Mouse (Mus musculus) megakaryocyte-erythroid progenitor cell, adult 5-6 weeks (primary cell): ENCODE results near the gene Rpl27a. TPM values are rescaled to one million over a fixed set of nuclear protein-coding genes. Genes with fewer than 3 reads are reported as not detected.
A peak's percentile ranks its signal among the peaks of the same experiment; 100 is the strongest.

ENCODE experiments used
- ATAC-seq: replicated peaks from 2 replicates; pipeline ENCODE4 v1.8.0; 2016; ENCODE audit warnings: mild to moderate bottlenecking, inconsistent platforms; ENCODE audit not compliant: severe bottlenecking, poor library complexity, low FRiP score, low TSS enrichment
- total RNA-seq, 2 experiments: library from RNA; stranded (forward) in 1 of 2; stranded (reverse) in 1 of 2; fragments of 200-1000, 215-1000 nt in 1 of 2; fragments of >200 nt in 1 of 2; fragmentation: Nextera tagmentation in 1 of 2; gene quantifications; 2 replicates each; pipeline ENCODE4 v1.2.3; 2014 to 2017

The Rpl27a gene
- total RNA-seq, 2 experiments from 2014 or later: 853 to 970 TPM

DNA sequence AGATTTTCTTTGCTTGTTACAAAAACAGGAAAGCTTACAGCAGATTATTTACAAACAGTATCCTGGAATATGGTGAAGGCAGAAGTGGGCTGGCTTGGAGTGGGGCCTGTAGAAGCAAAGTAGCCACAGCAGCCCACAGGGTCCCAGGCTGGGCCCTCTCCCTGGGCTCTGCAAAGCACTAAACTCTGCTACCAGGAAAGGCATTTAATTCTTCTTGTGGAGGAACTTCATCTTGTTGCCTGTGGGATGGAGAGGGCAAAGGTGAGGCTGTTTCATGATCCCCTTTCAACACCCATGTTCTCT is 5.4 kb downstream of the Rpl27a start:
- no peak for ATAC-seq

DNA sequence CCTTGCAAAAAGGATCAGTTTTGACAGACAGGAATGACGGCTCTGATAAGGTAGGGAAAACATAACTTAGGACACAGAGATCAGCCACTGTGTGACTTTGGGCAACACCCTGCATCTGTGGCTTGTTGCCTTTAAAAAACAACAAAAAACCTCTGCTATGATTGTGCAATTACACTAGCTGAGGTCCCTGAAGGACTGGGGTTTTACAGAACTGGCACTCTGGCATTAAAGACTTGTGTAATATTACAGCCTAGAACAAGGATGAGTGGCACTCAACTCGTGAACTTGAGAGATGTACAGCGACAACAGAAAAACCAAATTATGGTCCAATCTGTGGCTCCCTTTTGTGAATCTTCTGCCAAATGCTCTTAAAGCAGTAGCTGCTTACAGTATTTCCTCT is 5.8 kb downstream of the Rpl27a start:
- no peak for ATAC-seq

DNA sequence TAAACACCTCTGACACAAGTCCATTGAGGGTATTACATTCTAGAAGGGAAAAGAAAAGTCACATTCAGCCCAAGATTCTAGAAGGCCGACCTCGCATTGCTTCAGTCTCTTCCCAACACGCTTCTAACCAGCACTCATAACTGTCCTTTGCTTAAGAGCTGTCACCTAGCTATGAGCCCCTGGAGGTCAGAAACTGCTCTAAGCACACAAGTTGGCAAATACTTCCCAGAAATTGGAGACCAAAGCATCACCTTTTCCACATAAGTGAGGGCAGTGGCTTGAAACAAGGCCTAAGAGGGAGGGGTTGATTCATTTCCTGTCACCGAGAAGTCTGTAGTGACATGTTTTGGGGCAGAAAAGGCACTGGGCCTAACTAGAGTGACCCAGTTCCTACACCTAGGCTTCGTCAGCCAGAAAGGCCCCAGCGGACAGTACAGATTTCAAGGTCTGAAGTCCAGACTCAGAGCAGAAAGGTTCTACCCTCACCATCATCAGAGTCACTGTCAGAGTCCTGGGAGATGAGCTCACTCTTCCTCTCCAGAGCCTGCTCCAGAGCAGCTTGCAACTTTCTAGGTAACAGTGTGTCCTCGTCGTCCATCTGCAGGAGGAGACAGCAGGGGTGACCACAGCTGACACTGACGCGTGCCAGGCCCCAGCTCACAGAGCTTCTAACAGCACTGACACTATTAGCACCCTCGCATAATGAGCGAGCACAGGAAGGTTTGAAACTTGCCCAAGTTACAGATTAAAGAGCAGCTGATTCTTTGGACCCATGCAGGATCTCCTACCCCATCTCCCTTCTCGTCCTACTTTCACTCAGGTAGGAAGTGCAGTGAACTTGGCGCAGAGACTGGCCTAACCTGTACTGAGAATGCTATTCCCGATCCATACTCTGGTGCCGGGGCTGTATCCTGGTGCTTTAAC is 7.1 kb downstream of the Rpl27a start:
- ATAC-seq: no peak

DNA sequence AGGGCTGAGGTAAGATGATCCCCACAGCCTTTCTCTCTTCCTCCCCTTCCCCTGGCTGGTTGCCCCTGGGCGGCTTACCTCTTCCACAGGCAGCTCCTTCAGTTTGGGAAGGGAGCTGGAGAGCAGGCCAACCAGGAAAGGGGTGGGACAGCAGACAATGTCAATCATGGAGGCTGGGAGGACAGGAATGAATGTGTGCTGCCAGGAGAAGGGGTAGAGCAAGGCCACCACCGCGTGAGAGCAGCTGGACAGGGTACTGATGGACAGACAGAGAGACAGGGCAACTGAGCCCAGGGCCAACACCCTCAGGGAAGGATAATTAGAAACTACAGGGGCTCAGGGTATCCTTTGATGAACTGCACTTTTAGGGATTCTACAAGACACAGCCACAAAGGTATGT is 8.6 kb downstream of the Rpl27a start:
- no peak for ATAC-seq

DNA sequence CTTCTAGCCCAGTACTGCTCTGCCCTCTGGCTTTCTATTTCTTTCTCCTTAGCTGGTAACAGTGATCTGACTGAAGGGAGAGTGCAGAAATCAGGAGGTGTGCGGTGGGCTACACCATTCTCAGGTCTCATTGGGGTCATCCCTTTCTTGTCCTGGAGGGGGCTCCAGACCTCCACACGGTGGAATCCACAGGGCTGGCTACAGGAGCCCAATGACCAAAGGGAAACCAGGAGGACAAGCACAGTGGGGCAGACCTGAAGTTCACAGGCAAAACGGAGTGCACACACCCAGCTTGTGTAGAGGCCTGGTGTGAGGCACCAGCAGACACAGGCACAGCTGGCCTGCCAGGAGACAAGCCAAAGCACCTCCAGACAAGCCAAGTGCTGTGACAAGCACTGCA is 9.4 kb downstream of the Rpl27a start:
- ATAC-seq: peak; percentile 21

DNA sequence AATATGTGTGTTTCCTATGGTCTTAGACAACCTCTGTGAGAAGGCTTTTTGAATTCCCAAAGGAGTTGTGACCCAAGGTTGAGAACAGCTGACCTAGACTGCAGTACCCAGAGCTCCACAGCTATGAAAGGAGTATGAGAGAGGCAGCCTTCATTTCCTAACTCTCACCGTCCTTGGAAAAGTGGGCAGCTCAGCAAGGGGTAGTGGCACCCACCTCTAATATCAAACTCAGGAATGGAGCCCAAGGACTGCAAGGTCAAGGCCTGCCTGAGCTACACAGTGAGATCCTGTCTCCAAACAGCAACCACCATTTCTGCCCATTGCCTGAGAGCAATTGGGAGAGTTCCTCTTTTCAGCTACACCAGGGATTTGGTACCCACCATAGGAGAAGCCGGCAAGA is 10.8 kb downstream of the Rpl27a start:
- ATAC-seq: no peak

DNA sequence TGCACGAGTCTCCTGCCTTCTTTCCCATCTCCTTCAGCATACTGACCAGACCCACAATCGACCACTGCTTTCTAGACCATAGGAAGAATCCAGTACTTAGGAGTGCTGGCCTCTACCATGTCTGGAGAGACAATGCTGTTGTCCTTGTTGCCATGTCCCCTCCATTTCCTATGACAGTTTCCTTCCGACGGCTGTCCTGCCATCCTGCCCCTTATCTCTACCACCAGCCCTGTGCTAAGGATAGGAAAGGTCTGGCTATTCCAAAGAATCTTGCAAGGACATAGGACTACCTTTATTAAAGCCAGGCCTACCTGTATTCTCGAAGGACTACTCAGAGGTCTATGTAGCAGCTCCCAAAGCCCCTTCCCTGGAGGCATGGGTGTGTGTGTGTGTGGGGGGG is 12.6 kb downstream of the Rpl27a start:
- no peak for ATAC-seq

DNA sequence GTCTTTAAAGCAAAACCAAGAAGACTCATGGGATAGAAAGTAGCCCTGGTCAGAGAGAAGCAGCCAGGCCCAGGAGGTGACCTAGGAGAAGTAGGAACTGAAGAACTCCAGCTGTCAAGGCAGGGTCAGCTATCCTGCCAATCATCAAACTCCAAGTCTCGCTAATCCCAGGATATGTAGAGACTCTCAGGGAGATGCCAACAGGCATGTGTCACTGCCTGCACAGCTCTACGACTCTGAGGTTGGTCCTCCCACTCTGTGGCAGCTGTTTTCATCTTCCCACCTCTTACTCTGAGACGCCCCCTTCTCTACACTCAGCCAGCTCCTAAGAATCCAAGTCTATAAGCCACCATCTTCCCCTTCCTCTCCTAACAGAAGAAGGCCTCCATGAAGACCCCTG is 13.7 kb downstream of the Rpl27a start:
- no peak for ATAC-seq

DNA sequence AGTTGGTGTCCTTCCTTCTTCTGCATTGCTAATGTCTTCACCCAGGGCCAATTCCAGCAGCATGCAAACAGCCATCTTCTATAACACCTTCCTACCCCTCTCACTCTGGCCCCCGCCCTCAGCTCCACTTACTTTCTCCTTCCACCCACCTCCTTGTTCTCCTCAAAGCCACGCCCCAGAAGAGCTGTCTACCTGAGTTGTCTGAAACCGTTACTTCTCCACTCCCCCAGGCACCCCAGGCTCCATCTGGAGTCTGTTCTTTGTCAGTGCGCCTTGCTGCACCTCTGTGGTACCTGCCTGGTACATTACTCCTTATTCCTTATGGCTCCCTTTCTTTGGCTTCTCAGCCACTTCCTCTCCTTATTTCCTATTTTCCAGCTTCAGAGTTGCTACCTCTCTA is 14.2 kb downstream of the Rpl27a start:
- ATAC-seq: no peak

DNA sequence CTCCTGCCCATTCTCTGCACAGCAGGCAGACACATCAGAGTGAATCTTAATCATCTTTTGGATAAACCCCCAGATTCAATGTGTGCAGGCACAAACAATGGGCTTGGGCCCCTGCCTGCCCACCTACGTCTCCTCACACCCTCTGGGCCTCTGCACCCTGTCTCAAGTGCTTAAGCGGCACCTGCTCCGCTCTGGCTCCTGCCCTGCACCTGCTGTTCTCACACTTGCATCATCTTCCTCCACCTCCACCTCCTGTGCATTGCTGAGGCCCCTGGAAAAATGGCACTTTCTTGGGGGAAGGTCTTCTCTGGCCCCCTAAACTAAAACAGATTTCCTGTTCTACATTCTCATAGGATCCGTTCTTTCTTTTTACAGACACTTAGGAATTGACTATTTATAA is 14.9 kb downstream of the Rpl27a start:
- no peak for ATAC-seq

DNA sequence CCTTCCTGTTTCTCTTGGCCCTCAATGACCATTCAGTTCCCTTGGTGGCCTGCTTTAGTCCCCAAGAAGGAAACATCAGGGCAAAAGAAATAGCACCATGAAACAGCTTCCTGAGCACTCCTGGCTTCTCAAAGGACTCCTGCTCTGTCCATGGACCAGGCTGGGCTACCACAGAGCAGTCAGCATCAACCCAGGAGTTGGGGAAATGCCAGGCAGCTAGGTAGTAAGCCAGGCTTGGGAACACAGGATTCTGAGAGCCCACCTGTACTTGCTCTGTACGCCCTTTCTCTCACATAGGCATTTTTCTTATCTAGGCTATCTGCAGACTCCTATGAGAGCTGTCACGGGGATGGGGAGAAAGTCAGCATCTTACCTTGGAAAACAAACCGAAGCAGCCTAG is 16.0 kb downstream of the Rpl27a start:
- ATAC-seq: no peak

DNA sequence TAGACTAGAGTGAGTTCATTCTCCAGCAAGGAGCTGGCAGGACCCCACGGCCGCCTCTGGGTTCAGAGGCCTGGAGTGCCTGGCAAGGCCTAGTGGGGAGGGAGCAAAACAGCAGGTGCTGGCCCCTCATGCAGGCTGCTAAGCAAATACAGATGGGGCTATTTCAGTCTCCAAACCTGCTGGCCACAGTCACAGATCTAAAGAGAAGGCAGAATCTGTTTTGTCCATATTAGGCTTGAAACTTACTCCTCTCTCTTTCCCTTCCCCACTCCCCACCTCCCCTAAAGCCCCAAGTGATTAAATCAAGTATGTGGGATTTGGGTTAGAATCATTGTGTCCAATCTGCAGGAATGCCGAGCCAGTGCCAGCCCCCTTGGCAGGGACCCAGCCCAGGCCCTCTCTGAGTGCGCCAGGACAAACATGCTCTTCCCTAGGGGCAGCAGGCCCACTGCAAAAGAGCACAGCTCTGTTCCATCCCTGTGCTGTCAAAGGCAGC is 17.6 kb downstream of the Rpl27a start:
- ATAC-seq: no peak

DNA sequence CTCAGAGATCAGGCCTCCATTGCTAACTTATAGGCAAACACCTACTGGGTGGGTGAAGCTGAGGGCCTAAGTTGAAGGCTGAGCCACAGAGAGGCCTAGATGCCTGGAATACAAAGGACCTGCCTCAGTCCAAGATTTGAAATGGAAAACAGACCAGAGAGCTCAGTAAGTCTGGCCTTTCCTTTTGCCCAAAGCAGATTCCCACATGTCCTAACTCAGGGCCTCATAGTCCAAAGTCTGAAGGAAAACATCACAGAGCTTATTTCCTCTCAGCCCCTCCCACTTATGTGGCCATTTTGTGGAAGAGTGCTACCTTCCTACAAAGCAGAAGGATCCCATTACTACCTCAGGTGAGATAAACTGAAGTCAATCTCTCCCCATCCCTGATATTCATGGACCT is 22.0 kb downstream of the Rpl27a start:
- ATAC-seq: no peak

DNA sequence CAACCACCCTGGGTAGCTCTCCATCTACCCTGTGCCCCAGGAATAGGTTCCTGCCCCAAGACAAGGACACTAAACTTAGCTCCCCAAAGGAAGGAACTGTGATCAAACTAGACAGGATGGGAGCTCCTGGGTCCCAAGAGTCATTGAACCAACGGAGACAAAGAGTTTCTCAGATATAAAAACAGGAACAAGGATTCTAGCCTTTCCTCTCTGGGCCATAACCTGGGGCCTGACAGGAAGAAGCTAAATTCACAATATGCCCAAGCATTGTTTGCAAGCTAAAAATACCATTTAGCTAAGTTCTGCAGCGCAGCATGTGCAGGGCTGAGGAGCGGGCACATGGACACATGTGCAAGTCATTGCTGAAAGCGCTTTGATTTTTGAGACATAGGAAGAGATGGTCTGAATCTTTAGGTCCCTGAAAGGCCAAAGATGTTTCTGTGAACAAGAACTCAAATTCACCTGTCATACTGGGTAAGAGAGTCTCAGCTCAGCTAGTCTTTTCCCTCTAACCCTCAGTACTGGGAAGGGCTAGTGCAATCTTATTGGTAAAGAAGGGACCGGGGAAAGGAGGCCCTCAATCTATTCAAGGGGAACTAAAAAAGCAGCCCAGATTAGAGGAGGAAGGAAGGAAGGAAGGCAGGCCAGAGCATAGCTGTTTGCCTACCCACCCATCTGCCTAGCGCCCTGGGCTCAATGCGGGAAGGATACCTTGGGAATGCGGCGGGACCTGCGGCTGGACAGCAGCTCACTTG is 22.8 kb downstream of the Rpl27a start:
- ATAC-seq: no peak

DNA sequence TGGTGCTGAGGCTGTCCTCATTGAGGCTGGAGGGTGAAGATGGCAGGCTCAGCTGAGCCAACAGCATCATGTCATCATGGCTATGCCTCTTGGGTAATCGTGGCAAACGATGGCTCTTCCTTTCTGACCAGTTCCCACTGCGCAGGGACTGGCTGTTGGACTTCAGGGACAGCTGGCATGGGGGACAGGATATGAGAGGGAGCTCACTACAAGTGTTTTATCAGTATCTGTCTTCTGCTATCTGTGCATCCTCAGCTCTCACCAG is 23.3 kb downstream of the Rpl27a start:
- ATAC-seq: no peak

DNA sequence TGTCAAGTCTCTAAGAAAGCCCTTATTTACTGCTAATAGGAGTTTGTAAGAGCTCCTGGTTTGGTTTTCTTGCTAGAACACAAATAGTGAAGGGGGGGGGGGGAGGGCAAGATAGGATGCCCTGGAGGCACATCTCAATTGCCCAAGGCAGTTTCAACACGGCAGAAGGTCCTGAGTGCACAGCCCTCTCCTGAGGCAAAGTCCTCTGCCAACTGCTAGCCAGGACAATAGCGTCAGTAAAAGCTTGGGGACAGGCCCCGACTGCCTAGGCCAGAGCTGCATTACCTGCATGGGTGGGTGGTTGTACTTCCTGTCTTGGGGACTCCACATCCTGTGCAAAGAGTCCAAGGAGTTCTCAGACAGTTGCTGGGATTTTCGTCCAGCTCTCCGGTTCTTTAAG is 25.8 kb downstream of the Rpl27a start:
- ATAC-seq: no peak

DNA sequence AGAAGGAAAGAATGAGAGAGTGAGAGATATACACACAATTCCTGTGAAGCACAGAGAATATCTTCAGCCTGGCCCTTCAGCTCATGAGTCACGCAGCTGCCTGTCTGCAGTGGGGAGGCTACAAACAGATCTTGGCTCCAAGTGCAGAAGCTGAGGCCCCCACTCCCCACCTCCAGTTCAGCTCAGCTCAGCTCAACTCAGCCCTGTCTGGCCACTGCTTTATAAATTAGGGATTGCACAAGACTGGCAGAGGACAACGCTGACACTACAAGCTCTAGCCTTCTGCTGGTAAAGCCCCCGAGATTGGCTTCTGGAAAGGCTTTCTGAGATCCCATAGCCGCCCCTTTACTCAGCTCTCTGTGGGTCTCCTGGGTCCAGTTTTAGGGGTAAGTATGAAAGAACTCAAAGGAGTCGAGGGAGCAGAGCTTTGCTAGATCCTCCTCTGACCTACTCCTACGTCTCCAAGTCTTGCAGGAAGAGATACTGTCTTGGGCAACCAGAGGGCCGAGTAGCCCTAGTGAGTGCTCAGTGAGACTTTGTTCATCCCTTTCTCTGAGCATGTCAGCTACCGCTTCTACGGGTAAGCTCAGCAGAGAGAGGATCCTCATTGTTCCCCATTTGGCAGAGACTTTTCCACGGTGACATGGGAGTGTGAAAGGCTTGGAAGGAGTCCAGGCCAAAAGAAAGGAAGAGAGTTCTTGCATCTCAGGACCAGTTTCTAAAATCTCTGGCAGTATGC is 26.5 kb downstream of the Rpl27a start:
- ATAC-seq: no peak

DNA sequence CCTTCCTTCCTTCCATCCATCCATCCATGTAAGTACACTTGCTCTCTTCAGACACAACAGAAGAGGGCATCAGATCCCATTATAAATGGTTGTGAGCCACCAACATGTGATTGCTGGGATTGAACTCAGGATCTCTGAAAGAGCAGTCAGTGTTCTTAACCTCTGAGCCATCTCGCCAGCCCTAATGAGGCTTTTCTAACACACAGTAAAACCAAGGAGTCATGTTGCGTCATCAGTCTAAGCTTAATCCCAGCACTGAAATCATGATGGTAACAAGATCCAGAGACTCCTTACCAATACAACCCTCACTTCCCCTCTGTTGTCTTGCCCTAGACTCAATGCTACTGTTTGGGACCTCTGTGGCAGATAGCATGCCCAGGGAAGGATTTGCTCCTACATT is 27.2 kb downstream of the Rpl27a start:
- ATAC-seq: no peak

DNA sequence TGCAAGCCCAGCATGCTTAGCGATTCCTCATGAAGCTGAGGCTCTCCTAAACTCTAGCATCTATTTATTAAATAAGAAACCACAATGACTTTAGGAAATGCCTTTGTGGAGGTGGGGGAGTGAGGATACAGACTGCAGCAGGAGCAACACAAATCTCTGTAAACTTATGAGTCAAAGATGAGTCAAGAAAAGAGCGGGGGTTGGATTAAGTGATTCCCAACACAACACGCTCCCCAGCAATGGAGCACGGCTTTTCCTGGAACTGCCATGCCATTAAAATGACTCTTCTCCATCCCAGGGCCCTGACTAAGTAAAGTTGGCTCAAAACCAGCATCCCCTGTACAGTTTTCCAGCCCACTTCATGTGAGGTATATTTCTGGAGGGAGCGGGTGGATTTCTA is 27.8 kb downstream of the Rpl27a start:
- ATAC-seq: no peak

DNA sequence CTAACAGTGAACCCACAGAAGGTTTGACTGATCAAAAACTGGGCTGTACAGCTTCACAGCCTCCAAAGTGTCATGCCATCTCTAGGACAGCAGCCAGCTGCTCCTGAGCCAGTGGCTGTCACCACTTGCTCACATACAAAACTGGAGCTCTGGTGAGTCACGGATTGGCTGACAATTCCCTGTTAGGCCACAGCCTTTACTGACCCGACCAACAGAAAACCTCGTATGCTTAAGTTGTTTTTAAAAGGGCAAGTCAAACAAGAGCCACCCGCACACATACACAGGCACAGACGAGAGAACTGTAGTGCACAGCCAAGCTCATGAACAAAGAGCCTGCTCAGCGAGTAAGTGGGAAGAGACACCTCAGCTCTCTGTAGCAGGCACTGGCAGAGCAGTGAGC is 40.6 kb downstream of the Rpl27a start:
- ATAC-seq: no peak
